Mouse (Mus musculus) liver, embryonic 14.5 days (tissue): ENCODE results near the gene Six1.

Experiments
- CTCF ChIP-seq: IDR thresholded peaks from 2 replicates; pipeline ENCODE4 v1.5.1; 2016; ENCODE audit warnings: antibody characterized with exemption, low read depth, control low read depth
- EP300 ChIP-seq: IDR thresholded peaks from 2 replicates; pipeline ENCODE4 v1.6.1; 2016; ENCODE audit warnings: antibody characterized with exemption, low read depth

DNA sequence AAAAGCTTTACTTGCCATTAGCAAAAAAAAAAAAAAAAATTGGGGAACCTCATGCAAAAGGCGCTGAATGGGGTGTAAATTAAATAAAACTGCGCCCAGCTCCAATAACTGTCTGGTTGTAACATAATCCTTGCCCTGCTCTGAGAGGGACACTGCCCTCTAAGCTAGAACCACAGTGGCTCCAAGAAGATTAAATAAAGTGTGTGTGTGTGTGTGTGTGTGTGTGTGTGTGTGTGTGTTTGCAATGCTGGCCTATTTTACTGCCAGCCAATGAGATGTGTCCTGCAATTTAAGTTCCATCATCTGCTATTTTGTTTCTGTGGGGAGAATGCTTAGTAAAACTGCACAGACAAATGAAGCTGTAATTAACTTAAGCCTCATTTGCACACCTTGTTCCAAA is 6.1 kb downstream of the Six1 start:
- TF ChIP-seq EP300 (no peak), CTCF (no peak)
